Mouse (Mus musculus): ENCODE data around the gene Card6. TPM values are rescaled to one million over a fixed set of nuclear protein-coding genes. Genes with fewer than 3 reads are reported as not detected.
"Not testable (repeated sequence)": the region's sequence is repeated elsewhere in the genome, so short reads cannot be mapped to it uniquely, and the experiment has no call there.

Gene Card6
- total RNA-seq, 4 experiments from 2014 or later = 2.7 to 6.0 (median 5.3) TPM

DNA sequence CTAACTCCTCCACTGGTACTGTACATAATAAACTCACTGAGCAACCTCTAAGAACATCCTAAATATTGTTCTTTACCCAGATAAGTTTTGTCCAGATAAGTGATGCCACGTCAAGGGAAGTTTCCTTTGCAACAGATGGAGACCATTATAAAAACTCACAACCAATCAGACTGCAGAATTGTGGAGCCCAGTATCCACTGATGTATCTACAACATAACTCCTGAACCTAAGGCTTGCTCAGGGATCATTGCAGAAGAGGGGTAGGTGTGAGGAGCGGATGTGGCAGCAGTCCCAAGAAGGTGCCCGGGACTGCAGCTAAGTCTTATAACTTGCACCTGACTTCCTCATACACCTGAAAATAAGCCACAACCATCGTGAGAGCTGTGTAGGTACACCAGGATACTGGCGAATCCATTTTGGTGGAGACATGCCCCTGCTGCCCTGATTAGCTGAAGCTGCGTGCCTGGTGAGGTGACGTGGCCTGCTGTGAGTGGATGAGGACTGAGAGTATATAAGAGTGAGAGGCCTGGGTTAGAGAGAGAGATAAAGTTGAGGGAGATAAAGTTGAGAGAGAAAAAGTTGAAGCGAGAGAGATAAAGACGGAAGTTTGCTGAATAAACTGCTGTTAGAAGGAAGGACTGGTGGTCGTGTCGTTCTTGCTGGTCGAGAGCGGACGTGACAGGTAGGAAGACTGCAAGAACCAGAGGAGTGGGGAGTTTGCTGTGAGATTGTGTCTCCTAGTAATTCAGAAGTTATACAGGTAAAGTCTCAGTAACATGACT is 22.7 kb upstream of the Card6 start:
- DNase-seq (ENCODE audit: low spot score in 2 of 2) = not testable (repeated sequence)

DNA sequence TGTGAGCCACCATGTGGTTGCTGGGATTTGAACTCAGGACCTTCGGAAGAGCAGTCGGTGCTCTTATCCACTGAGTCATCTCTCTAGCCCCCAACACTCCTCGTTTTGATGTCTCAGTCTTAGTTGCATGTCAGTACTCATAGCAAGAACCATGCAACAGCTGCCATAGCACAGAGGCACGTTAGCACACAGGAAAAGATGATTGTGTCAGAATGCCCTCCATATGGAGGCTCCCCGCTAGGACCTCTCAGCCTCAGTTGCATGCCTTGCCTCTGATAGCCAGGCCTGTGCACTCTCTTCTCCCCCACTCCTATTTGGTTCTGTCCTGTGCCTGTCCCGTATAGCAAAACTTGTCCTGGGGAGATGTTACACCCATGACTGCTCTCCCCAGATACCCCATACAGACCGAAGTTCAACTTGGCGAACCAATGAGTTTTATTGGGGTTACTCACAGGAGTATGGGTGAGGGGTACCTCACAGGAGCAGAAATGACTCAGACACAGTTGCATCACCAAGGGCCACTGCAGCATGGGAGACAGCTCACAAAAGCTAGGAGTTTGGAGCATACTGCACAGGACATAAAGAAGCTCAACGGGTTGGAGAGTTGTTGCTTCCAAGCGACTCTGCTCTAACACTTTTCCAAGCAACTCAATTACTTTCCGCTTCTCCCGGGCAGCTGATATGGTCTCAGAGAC is 20.9 kb upstream of the Card6 start:
- DNase-seq (ENCODE audit: low spot score in 2 of 2) = no peak

DNA sequence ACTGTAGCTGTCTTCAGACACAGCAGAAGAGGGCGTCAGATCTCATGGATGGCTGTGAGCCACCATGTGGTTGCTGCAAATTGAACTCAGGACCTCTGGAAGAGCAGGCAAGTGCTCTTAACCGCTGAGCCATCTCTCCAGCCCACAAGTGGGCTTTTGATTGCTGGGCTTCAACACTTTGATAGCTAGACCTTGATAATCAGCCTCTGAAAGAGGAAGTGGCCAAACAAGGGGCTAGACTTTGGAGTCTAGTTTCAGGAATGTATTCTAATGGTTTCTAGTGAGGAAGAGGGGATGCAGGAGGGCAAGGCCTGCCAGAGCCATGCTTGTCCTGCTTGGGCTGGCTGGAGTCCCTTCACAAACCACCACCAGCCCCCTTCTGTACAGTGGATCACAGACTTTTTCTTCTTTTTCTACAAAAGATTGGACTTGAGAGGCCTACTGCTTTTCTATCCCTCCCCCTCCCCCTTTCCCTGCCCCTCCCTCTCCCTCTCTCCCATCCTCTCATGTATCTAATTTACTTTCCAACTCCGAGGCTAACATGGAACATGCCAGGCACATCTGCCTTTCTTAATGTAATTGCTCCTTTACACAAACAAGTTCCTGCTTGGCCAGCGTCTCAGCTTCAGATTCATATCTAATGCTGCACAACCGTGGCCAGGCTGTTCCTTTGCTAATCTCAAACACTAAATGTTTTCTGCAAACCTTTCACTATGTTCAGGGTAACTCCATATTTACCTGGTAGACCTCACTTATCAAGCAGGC is 20.0 kb upstream of the Card6 start:
- no peak for DNase-seq (ENCODE audit: low spot score in 2 of 2)

DNA sequence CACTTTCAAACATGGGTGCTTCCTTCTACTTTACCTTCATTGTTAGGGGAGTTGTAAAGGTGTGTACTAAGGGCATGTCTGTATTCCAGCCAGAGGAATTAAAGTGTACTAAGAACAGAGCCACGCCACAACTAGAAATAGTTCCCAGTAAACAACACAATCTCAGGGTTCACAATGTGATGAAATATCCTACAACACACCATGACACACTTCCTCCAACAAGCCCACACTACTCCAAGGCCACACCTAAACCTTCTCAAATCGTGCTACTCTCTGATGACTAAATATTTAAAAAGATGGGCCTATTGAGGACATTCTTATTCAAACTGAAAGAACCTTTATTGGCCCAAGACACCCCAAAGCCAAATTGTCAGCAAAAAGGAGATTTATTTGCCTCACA is 19.1 kb upstream of the Card6 start:
- DNase-seq (ENCODE audit: low spot score in 2 of 2) = no peak

DNA sequence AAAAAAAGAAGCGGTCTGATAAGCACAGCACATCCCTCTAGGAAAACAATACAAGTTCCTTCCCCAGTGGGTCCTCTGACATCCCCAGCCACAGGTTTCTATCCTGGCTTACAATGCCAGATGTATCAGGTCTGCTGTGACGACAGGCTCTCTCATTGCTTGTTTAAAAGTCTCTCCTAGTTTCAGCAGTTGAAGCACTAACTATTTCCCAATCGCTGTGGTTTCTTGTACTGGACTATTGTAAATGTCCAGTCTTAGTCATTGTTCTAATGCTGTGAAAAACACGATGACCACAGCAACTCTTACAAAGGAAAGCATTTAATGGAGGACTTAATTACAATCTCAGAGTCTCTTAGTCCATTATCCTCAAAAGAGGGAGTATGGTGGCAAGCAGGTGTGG is 18.1 kb upstream of the Card6 start:
- no peak for DNase-seq (ENCODE audit: low spot score in 2 of 2)

DNA sequence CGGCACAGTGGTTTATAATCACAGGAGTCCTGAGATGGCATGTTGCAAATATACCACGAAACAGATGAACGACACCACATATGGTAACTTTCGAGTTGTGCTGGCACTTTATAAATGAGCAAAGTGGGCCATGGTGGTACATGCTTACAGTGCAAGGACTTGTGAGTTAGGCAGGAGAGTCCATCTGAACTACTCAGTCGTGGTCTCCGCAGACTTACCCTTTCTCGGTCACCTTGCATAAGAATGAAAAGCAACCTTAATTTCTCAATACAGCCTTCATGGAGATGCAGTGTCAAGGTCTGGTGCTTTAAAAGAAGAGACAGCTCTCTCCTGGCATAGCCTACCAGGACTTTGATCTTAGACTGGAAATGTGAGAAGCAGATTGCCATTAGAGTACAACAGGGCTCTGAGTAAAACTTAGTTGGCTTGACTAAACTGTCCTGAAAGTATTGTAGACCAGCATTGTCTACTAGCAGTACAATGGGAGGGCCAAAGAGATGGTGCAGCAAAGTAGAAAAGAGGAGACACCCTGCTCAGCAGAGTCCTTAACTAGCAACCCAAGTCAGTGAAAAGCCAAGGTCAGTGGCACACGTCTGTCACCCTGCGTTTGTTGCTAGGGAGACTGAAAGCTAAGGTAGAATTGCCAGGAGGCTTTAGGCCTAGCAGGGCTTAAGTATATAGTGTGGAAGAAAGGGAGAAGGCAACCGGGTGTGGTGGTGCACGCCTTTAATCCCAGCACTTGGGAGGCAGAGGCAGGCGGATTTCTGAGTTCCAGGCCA is 13.4 kb upstream of the Card6 start:
- DNase-seq (ENCODE audit: low spot score in 2 of 2) = no peak

DNA sequence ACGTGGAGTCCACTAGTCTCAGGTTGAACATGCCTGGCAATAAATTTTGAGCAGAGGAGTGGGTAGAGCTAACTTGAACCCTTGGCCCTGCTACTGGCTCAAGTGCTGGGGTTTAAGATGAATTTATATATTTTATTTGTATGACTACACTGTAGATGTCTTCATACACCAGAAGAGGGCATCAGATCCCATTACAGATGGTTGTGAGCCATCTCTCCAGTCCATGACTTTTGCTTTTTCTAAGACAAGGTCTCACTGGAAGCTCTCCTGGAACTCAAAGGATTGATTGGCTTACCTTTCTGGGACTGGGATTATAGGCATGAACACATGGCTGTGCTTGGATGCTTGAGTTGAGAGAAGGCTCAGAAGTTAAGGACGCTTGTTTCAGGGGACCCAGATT is 11.4 kb upstream of the Card6 start:
- DNase-seq (ENCODE audit: low spot score in 2 of 2) = no peak

DNA sequence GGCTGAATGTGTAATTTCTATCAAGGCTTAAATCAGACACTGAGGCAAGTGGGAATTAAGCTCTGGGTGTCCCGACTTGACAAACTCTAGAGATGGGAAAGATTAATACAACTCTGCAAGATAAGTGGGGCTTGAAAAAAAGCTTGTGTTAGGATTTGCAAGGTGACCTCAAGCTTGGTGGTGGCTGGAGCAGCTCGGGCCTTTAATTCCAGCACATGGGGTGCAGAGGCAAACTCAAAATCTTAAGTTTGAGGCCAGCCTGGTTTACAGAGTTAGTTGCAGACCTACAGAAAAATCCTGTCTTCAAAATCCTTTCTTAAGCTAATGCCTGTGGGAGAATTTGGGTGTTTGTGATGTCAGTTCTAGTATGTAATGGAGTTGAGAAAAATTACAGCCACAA is 10.9 kb upstream of the Card6 start:
- no peak for DNase-seq (ENCODE audit: low spot score in 2 of 2)

DNA sequence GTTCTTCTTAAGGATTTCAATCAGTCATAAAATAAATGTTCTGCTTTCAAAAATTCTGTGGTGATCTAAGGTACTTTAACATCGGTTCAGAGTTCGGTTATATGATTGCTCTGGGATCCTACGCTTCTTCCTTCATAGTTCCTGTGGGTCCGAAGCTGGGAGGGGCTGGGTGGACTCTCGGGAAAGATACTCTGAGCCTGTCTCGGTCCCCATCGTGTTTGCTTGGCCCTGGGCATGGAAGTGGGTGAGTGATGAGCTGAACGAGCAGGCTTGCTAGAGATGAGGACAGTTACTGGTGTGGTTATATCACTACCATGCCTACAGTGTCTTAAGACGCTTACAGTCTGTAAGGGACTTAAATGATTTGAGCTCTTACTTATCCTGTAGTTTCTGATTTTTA is 10.3 kb upstream of the Card6 start:
- no peak for DNase-seq (ENCODE audit: low spot score in 2 of 2)

DNA sequence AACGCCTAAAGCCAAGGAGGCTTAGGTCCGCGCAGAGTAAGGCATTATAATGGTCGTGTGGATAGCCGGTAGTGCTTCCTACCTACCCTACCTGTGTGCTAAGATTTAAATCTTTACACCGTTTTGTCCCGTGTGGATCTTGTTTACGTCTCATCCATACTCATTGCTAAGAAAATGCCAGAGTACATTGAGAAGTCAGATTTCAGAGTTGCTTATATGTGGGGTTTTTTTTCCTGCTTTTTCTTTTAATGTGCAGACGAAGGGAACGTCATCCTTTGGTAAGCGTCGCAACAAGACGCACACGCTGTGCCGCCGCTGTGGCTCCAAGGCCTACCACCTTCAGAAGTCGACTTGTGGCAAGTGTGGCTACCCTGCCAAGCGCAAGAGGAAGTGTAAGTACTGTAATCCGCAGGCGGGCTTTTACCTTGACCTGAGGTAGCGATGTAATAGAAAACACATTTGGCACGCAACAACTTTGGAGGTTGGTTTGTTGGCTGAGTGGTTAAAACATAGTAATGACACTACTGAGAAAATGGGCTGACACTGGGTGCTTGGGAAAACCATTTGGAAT is 8.8 kb upstream of the Card6 start:
- no peak for DNase-seq (ENCODE audit: low spot score in 2 of 2)

DNA sequence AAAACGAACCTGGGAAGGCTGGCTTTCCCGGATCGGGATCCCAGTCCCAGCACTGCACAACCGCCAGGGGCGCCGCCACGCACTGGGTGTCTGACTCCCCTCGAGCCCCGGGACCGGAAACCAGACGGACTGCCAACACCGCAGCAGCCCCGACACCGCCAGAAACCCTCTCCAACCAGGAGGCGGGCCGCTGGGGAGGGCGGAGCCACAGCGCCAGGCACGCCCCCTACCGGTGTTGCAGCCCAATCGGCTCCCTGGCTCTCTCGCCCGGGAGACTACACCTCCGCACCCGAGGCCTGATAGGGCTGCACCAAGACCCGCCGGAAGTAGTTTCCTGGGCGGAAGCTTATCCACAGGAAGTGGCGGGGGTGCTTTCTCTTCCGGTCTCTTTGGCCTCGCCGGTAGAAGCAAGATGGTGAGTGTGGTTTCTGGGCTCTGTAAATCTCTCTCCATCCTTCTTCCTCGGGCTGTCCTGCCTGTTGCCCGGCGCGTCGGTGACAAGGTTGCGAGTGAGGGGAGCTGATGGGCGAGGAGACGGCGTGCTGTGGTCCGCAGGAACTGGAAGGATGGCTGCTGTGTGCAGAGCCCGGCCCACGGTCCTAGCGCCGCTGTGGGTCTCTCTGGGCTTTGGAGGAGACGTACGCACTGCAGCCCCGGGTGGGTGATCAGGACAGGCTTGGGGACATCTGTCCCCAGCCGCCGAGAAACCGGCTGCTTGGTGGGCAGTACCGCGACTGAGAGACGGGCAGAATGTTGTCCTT is 8.1 kb upstream of the Card6 start, which contains the start of gene Rpl37:
TSS of gene Rpl37 (plus strand) at position 376 of the 761 bp plus-strand sequence.
- DNase-seq (ENCODE audit: low spot score in 2 of 2) = peak; percentile 97 to 98

DNA sequence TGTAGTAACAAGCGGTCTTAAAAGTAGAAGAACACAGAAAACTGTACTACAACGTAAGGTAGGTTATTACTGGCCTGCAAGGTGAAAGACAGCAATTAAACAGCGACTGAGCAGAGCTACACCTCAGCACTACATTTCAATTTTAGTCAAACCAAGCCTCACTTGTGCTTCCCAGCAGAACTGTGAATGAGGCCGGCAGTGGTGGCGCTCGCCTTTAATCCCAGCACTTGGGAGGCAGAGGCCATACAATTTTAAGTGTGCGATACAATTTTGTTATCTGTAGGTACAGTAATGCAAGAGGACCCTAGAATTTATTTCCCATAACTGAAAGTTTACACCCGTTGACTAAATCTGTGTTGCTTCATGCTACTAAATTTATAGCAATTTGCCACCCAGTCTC is 6.8 kb upstream of the Card6 start:
- no peak for DNase-seq (ENCODE audit: low spot score in 2 of 2)

DNA sequence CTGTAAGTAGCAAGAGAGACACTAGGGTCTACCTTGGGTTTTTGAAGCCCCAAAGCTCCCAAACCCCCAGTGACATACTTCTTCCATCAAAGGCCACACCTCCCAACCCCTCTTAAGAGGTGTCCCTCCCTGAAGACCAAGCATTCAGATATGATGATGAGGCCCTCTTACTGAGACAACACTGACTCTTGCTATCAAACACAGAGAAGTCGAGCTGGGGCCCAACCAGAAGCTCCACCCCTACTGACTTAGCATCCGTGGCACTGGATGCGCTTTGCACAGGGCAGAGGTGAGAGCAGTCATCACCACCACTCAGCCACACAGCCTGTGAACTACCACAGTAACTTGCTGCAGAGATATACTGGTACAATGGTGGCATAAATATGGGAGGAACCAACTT is 4.3 kb upstream of the Card6 start:
- no peak for DNase-seq (ENCODE audit: low spot score in 2 of 2)

DNA sequence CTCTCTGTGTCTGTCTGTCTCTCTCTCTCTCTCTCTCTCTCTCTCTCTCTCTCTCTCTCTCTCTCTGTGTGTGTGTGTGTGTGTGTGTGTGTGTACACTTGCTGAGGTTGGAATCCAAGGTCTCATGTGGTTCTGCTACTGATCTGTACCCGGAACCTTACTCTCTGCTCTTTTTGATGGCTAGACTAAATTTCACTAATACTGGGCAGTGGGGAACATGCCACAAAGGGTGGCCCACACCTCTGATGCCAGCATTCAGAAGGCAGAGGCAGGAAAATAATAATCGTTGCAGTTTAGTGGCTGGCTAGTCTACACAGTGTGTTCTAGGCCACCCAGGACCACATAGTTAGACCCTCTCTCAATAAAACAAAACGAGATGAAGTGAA is 309 bp upstream of the Card6 start:
- DNase-seq (ENCODE audit: low spot score in 2 of 2) = no peak

DNA sequence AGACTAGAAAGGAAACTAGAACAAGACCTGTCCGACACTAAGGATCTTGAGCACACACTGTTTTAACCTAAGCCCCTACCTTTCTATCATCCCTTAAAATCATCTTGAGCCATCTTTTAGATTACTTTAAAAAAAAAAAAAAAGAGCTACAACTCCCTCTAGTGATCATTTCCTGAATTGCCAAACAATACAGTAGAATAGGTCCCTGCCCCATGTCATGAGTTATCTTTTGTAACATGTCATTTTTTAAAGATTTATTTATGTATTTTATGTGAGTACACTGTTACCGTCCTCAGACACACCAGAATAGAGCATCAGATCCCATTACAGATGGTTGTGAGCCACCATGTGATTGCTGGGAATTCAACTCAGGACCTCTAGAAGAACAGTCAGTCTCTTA is 2.0 kb downstream of the Card6 start:
- DNase-seq (ENCODE audit: low spot score in 2 of 2) = no peak

DNA sequence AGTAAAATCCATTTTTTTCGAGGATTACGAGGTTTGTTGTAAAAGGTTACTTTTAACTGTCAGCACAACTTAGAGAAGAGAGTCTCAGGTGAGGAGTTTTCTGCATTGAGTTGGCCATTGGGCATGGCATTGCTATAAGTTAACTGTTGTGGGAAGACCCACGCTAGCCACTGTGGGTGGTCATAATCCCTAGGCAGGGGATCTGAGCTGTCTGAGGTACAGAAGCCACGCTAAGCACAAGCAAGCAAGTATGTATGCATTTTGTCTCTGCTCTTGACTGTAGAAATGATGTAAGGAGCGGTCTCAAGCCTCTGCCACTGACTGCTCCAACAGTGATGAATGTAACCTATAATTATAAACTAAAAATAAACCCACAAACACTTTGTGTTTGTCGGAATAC is 2.4 kb downstream of the Card6 start:
- DNase-seq (ENCODE audit: low spot score in 2 of 2) = no peak

DNA sequence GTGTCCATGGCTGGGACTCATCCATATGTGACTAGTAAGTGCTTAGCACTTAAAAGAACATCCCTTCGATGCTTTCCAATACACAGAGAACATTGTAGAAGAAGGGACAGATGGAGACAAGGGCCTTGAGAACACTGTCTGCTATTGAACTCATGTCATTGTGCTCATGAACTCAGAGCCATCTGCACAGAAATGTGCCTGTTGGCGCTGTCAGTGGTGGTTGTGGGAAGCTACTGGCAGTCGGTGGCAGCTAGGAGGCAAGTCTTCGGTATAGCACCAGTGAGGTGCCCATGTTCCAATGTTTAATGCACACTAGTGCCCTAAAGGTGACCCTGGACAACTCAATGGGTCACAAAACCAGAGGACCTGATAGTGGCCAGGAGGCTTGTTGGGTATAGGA is 6.0 kb downstream of the Card6 start:
- DNase-seq (ENCODE audit: low spot score in 2 of 2) = peak in 1 of 2 experiments; percentile 44

DNA sequence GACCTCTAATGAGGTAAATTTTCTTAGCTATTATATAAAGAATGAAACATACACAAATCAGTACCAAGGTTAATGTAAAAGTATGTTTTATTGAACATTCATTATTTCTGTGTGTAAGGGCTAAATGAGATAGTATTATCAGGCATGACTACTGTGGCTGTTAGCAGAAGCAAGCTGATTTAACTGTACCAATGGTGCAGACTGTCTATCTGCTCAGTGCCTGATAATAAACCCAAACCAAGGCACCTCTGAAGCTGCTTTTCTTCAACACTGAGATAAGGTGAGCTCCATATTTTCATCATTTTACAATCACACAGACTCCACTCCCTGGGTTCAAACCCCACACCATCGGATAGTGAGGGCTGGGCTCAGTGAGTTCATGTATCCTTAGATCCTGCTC is 11.0 kb downstream of the Card6 start:
- DNase-seq (ENCODE audit: low spot score in 2 of 2) = no peak

DNA sequence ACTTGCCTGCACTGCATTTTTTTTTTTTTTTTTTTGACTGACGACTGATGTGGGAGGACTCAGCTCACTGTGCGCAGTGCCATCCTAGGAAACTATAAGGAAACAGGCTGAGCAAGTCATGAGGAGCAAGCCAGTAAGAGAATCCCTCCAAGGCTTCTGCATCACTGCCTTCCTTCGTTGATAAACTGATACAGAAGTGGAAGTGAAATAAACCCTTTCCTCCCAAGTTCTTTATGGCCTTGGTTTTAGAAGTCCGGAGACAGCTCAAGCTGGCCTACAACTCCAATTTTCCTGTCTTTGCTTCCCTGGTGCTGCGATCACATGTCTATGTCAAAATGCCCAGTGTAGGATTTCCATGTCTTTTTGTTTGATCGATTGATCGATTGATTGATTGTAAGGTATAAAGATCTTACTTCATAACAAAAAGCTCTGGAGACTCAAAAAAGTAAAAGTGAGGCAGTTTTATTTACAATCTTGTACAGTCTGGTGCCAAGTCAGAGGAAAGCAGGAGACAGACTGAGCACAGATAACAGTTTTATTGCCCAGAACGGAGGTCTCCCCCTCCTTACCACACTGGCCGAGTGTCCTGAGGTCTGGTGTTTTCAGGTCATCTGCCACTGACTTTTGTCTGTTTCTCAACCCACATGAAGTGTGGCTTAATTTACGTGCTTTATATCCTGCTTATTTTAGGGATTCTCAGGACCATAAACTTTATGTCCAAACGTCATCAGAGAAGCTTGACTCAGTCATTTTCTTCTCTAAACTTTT is 12.6 kb downstream of the Card6 start:
- DNase-seq (ENCODE audit: low spot score in 2 of 2) = no peak

DNA sequence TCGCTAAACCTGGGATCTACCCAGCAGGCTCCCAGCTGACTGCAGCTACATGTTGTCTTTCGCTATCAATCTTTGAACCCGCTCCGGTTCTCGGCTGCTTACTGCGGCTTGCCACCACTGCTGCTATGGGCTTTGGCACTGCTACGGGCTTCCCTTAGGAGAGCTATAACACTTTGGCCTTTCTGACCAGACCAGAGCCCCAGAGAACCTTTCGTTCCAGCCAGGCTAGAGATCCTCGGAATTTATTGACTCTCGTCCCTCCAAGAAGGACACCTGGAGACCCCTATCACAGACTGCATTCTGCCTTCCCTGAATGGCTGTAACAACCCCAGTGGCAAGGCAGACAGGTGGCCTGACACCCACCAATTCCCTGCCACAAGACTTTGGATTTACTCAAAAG is 18.2 kb downstream of the Card6 start:
- no peak for DNase-seq (ENCODE audit: low spot score in 2 of 2)

Measured in layer of hippocampus, adult 8-10 months (tissue).